Mouse (Mus musculus) midbrain, embryonic 14.5 days (tissue): ENCODE measurements at regions not wholly inside any gene's neighbourhood (a gene's known extent, or its start where the extent isn't known, plus 50 kb on each side); places are given as distances from the start of the nearest gene placed in this dataset.
A peak's percentile ranks its signal among the peaks of the same experiment; 100 is the strongest.

Experiments used
- ATAC-seq: fragments of 200-750 bp; cut with Nextera tagmentation; 2 replicates; pipeline ENCODE4 v1.8.0; 2017; ENCODE audit warnings: moderate number of reproducible peaks, moderate library complexity; ENCODE audit not compliant: low FRiP score, low TSS enrichment
- DNase-seq: peaks from one replicate; pipeline ENCODE4 v3.0.0-alpha.2; 2015
- H3K27ac ChIP-seq: fragments of 300-500 bp; sonication (generic); replicated peaks from 2 replicates; pipeline ENCODE4 v1.5.1; 2014; ENCODE audit warnings: mild to moderate bottlenecking, low read depth, low read length, moderate library complexity
- H3K27me3 ChIP-seq: fragments of 300-500 bp; sonication (generic); 2 replicates; pipeline ENCODE4 v1.6.1; 2014; ENCODE audit warnings: low read length, control low read depth, mixed read lengths; ENCODE audit not compliant: control insufficient read depth, insufficient read depth
- H3K36me3 ChIP-seq: fragments of 300-500 bp; sonication (generic); 2 replicates; pipeline ENCODE4 v1.6.1; 2014; ENCODE audit warnings: low read length, control low read depth; ENCODE audit not compliant: control insufficient read depth, insufficient read depth
- H3K4me1 ChIP-seq: fragments of 300-500 bp; sonication (generic); 2 replicates; pipeline ENCODE4 v1.6.1; 2014; ENCODE audit warnings: mild to moderate bottlenecking, antibody characterized with exemption, low read length, control low read depth; ENCODE audit not compliant: control insufficient read depth, insufficient read depth
- H3K4me2 ChIP-seq: fragments of 300-500 bp; sonication (generic); 2 replicates; pipeline ENCODE4 v1.6.1; 2014; ENCODE audit warnings: mild to moderate bottlenecking, low read length, moderate library complexity
- H3K4me3 ChIP-seq: fragments of 300-500 bp; sonication (generic); replicated peaks from 2 replicates; pipeline ENCODE4 v1.5.1; 2014; ENCODE audit warnings: low read depth, low read length
- H3K9ac ChIP-seq: fragments of 300-500 bp; sonication (generic); replicated peaks from 2 replicates; pipeline ENCODE4 v1.6.1; 2014; ENCODE audit warnings: mild to moderate bottlenecking, low read length, moderate library complexity
- H3K9me3 ChIP-seq: fragments of 300-500 bp; sonication (generic); 2 replicates; pipeline ENCODE4 v1.6.1; 2016; ENCODE audit warnings: low read length, control low read depth, mixed read lengths; ENCODE audit not compliant: control insufficient read depth
- WGBS: fragments of 180-500 bp; shearing (Covaris S2); extraction: QIAGEN DNeasy Blood & Tissue Kit; methylation state at CpG from one replicate; pipeline ENCODE4 v1.1.7; 2014; 5-methylcytosine and 5-hydroxymethylcytosine counted together

DNA sequence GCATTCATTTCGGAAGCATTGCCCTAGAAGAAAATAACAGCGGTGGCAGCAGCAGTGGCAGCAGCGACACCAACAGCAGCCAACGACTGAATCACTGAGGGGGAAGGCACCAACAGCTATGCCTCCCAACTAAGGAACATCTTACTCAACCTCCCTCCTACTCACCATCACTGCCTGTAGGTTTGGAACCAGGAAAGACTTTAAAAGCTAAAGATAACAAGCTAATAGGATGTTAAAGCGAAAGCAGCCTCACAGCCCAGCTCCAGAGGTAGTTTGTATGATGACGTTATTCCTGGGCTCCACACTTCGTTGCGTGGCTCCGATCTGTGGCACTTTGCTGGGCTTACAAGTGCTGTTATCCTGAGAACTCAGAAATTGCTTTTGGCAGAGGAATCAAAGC lies 289.6 kb downstream of the Cd83 start:
- DNase-seq (no peak), ATAC-seq (no peak)
- Histone ChIP-seq H3K9ac (no peak overlapping the region), H3K4me3 (no peak overlapping the region), H3K9me3 (no peaks in the 10 kb centered on the region), H3K27ac (no peak overlapping the region), H3K27me3 (peaks cover 5% of the 10 kb centered on the region; the same call in 1 of the 2 replicates), H3K4me1 (no peaks in the 10 kb centered on the region), H3K36me3 (no peaks in the 10 kb centered on the region), H3K4me2 (no peak overlapping the region)
- 88% methylated on average over 9 of the region's 9 CpGs for WGBS

DNA sequence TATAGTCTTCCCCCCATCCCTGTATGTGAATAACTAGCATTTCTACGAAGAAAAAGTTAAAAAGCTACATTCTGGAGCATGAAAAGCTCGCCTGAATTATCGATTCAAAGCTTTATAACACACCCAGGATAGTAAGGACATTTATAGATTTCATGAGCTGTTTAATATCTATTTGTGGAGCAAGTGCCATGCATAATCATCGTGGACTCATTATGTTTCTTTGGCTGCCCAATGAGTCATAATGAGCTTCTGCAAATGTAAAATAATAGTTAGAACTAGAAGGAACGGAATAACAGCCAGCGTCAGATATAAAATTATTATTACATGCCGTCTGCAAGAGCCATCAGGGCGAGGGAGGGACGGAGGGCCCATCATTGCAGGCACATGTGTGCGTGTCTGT lies 292.4 kb downstream of the Cd83 start:
- DNase-seq (no peak), ATAC-seq (no peak)
- no peak overlapping the region for H3K27ac ChIP-seq
- WGBS, result 91% methylated on average over 10 of the region's 10 CpGs
- no peaks in the 10 kb centered on the region for H3K9me3 ChIP-seq
- no peaks in the 10 kb centered on the region for H3K36me3 ChIP-seq
- H3K9ac ChIP-seq, result no peak overlapping the region
- no peaks in the 10 kb centered on the region for H3K4me1 ChIP-seq
- peaks cover 5% of the 10 kb centered on the region; the same call in 1 of the 2 replicates for H3K27me3 ChIP-seq
- H3K4me2 ChIP-seq, result no peak overlapping the region
- H3K4me3 ChIP-seq, result no peak overlapping the region

DNA sequence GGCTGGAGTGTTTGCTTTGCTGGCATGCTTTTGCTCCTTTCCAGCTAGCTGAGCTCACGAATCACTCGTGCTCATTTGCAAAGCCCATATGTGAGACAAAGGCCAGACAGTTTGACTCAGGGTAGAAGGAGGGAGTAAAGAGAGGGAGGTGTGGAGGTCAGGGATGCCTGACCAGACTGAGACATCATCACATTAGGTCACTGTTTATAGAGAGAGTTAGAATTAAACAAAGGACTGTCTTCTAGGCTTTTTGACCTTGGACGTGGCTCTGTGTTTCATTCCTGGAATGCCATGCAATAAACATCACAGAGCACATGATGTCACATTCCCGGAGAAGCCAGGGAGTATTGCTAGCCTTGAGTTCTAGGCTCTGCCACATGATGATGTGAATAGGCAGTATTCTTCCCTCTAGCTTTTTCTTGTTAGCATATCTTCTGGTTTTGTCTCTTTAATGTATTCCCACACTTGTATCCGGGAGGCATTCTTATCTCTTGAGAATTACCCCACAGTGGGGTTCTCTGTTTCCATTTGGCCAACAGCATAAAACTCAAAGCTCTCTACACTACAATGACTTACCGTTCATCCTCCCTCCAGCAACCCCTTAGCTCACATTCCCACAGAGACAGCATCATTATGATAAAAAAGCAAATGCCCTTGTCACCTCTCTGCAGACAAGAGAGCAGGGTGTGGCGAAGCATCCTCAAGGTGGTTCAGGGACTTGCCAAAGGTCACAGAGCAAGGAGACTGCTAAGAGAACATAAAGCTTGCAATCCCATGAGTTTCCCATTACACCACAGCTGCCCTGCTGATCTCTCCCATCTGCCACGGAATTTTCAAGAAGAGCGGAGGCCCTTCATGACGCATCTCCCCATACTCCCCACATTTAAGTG lies 301.3 kb downstream of the Cd83 start:
- WGBS, result 75% methylated on average over 10 of the region's 10 CpGs
- no peak overlapping the region for H3K4me2 ChIP-seq

DNA sequence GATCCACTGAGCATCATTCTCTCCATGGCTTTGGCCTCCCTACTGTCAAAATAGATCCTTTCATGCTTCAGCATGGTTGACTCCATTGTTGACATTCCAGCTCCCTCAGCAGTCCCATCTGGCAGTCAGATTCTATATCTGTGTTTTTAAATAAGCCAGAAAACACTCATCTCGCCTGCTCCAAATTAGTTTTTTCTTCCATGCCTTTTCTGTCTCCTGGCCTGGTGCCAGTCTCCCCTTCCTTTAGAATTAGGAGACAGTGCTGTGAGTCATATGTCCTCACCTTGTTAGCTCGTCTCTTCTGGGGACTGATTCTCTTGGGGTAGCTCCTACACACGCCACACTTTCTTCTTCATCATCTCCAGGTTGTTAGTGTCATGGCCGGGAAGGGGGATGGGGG lies 302.2 kb downstream of the Cd83 start:
- DNase-seq (no peak), ATAC-seq (no peak)
- H3K27me3 ChIP-seq, result no peaks in the 10 kb centered on the region
- H3K4me3 ChIP-seq, result no peak overlapping the region
- H3K27ac ChIP-seq, result no peak overlapping the region
- 70% methylated on average over 4 of the region's 4 CpGs for WGBS
- no peaks in the 10 kb centered on the region for H3K36me3 ChIP-seq
- H3K9ac ChIP-seq, result no peak overlapping the region
- no peak overlapping the region for H3K4me2 ChIP-seq
- H3K4me1 ChIP-seq, result no peaks in the 10 kb centered on the region
- no peaks in the 10 kb centered on the region for H3K9me3 ChIP-seq

More for the DNA sequence above, 301.3 kb downstream of the Cd83 start:
- ATAC-seq (no peak), DNase-seq (no peak)
- H3K4me3 ChIP-seq, result no peak overlapping the region
- H3K9ac ChIP-seq, result no peak overlapping the region
- no peaks in the 10 kb centered on the region for H3K9me3 ChIP-seq
- H3K4me1 ChIP-seq, result no peaks in the 10 kb centered on the region
- H3K27me3 ChIP-seq, result no peaks in the 10 kb centered on the region
- H3K27ac ChIP-seq, result no peak overlapping the region
- H3K36me3 ChIP-seq, result no peaks in the 10 kb centered on the region

DNA sequence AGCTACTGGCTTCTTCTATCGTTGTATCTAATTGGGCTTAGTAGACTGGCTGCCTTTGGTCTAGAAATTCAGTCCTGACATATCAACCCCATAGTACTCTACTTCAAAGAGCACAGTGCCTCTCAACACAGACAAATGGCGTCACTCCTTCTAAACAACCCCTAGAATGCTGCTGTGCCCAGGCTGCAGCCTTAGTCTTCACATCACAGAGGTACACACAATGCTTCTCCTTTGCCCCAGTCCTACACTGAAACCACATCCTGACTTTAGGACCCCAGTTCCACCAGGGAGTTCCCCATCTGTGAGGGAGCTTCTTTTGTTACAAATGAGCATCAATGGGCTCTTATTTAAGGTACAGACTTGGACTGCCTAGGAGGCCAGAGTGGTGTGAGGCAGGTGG lies 312.6 kb downstream of the Cd83 start:
- Histone ChIP-seq H3K9ac (no peak overlapping the region), H3K4me3 (no peak overlapping the region), H3K9me3 (peaks cover 9% of the 10 kb centered on the region), H3K27me3 (peaks cover 15% of the 10 kb centered on the region), H3K4me1 (peaks cover 37% of the 10 kb centered on the region), H3K36me3 (no peaks in the 10 kb centered on the region), H3K4me2 (no peak overlapping the region), H3K27ac (no peak overlapping the region)
- WGBS, result 92% methylated on average over 2 of the region's 2 CpGs
- DNase-seq, result no peak
- ATAC-seq, result no peak

DNA sequence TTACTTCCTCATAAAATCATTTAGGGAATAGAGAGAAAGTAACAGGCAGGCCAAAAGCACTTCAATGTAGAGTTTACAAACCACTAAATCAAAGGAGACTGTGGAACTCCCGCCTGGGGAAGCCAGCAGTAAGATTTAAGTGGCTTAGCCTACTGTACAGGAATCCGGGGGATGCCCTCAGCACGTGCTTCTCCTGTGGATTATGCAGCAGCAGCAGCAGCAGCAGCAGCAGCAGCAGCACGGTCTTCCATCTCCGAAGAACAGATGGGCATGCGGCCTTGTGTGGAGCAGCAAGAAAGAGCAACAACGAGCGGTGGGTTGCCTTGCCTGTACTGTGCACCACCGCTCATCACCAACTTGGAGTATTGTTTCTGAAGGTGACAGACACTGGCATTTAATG lies 314.9 kb downstream of the Cd83 start:
- no peaks in the 10 kb centered on the region for H3K9me3 ChIP-seq
- WGBS, result 5% methylated on average over 9 of the region's 9 CpGs
- H3K9ac ChIP-seq, result no peak overlapping the region
- DNase-seq (peak; percentile 71), ATAC-seq (peak; percentile 51; the same call in 1 of the 2 replicates)
- H3K36me3 ChIP-seq, result no peaks in the 10 kb centered on the region
- no peak overlapping the region for H3K4me2 ChIP-seq
- H3K27ac ChIP-seq, result peak overlapping the region; percentile 75
- H3K4me1 ChIP-seq, result peaks cover 37% of the 10 kb centered on the region
- H3K27me3 ChIP-seq, result peaks cover 20% of the 10 kb centered on the region
- no peak overlapping the region for H3K4me3 ChIP-seq

DNA sequence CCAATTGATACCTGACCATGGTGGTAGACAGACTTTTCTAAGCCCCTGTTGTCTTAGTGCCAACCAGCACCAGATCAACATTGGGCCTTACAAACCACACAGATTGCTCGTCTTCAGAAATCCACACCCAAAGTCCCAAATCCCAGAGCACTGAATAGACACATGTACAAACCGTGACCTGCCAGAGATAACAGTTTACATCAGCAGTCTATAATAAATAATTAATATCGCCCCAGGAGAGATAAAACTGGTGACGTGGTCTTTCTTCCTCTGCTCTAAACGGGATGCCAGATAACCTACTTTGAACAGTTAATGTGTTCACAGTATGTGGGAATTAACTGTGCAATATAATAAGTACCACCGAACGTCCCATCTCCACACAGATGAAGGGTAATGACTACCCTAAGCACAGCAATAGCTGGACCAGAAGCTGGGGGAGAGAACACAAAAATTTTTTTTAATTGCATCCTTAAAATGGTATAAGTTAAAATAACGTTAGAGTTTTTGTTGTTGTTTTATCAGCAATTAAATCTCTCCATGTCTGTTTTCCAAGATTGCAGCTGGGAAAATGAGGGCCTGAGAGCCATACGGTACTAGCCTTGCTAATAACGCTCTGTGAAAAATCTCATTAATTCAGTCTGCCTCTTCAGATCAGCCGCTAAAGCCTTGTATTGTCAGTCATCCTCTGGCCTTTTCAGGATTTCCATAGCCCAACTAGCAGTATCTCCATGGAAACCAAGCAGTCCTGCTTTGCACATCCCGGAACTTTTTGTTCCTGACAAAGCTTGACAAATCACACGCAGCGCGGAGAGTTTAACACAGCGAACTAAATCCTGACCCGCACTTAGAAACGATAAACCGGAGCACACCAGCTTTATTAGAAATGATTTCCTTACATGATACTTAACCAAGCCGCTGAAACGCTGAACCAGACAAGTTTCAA lies 315.8 kb downstream of the Cd83 start:
- Histone ChIP-seq H3K9ac (no peak overlapping the region), H3K27ac (peak overlapping the region; percentile 78), H3K9me3 (no peaks in the 10 kb centered on the region), H3K27me3 (peaks cover 25% of the 10 kb centered on the region), H3K4me2 (peak overlapping the region; percentile 57), H3K4me3 (no peak overlapping the region), H3K36me3 (no peaks in the 10 kb centered on the region), H3K4me1 (peaks cover 37% of the 10 kb centered on the region)
- DNase-seq (peak; percentile 92), ATAC-seq (peak; percentile 90)
- 1% methylated on average over 21 of the region's 21 CpGs for WGBS

DNA sequence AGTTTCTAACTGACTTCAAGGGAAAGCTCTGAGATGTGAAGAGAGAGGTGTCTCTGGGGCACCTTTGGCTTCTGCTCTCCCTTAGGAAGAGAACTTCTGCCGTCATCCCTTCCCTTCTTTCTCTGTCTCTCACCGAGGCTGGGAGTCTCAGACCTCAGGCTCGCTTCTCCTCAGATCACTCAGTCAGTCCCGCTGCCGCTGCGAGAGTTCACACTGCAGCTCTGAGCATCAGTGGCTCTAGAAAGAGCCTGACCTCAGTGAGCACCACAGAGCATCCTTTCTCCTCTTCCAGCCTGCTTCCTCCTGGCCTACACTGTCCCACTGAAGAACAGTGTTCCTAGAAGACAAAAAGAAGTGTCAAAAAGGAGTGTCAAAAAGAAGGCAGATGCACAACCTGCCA lies 316.6 kb downstream of the Cd83 start:
- Histone ChIP-seq H3K4me1 (peaks cover 37% of the 10 kb centered on the region), H3K27ac (peak overlapping the region; percentile 78), H3K4me3 (no peak overlapping the region), H3K27me3 (peaks cover 31% of the 10 kb centered on the region), H3K9ac (no peak overlapping the region), H3K9me3 (no peaks in the 10 kb centered on the region), H3K4me2 (peak overlapping the region; percentile 57), H3K36me3 (no peaks in the 10 kb centered on the region)
- 0 out of 2 replicates have a peak, but pooled peaks have one; percentile 9 for ATAC-seq
- DNase-seq, result peak; percentile 65
- under 1% methylated on average over 6 of the region's 6 CpGs for WGBS
